Mouse (Mus musculus): ENCODE data around the gene 4930564D02Rik.

DNA sequence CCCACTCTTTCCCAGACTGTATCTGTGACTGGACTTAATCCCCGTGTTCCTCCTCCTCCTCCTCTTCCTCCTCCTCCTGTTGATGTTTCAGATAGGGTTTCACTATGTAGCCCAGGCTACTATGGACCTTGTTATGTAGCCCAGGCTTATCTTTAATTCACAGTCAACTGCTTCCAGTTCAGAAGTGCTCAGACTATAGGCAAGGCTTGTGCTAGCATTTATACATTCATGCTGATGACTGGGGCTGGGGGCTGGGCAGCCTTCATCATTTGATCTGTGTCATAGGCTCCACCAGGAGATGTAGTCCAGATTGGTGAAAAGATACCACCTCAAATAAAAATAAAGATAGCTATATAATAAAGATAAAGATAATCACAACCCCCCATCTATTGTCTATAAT, 4.7 kb upstream of the 4930564D02Rik start:
- TF ChIP-seq CTCF (IDR thresholded peaks at IDR 0.05): no peak
- TF ChIP-seq POLR2A (IDR thresholded peaks at IDR 0.05; ENCODE audit: insufficient read depth, low read depth, low read length): no peak
- TF ChIP-seq EP300 (IDR thresholded peaks at IDR 0.05; ENCODE audit: insufficient read depth, low read depth, low read length): no peak
